Mouse (Mus musculus): ENCODE measurements around the gene Sdhc.
"Not testable (repeated sequence)": the region's sequence is repeated elsewhere in the genome, so short reads cannot be mapped to it uniquely, and the experiment has no call there.

Gene Sdhc

GRCm38 (mm10) chr1:171112986-171113385 is 37.4 kb downstream of the Sdhc start:
- no peak for DNase-seq (ENCODE audit: low spot score in 2 of 2)

DNA sequence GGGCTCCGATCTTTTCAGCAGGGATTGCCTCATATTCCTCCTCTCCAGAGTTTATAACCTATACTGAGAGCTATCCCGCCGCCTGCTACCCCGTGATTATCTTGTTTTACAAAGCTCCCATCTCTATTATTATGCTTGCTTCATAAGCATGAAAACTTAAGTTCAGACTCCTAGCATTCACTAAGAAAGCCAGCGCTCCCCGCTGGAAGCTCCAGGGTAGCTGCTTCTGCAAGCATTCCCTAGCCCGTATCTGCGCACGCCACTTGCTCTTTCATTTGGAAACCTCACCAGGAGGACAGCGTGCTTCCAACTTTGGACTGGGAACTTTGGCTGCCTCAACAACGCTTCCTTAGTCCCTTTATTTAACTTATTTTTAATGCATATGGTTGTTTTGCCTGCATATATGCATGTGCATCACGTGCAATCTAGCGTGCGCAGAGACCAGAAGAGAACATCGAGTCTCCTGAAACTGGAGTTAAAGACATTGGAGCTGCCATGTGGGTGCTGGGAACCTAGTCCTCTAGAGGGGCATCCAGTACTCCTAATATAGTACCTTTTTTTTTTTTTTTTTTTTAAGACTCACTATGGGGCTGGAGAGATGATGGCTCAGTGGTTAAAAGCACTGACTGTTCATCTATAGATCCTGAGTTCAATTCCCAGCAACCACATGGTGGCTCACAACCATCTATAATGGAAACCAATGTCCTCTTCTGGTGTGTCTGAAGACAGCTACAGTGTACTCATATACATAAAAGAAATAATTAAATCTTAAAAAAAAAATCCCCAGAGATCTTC is 38.4 kb downstream of the Sdhc start:
- DNase-seq (ENCODE audit: low spot score in 2 of 2): peak in 1 of 2 experiments; percentile 17

DNA sequence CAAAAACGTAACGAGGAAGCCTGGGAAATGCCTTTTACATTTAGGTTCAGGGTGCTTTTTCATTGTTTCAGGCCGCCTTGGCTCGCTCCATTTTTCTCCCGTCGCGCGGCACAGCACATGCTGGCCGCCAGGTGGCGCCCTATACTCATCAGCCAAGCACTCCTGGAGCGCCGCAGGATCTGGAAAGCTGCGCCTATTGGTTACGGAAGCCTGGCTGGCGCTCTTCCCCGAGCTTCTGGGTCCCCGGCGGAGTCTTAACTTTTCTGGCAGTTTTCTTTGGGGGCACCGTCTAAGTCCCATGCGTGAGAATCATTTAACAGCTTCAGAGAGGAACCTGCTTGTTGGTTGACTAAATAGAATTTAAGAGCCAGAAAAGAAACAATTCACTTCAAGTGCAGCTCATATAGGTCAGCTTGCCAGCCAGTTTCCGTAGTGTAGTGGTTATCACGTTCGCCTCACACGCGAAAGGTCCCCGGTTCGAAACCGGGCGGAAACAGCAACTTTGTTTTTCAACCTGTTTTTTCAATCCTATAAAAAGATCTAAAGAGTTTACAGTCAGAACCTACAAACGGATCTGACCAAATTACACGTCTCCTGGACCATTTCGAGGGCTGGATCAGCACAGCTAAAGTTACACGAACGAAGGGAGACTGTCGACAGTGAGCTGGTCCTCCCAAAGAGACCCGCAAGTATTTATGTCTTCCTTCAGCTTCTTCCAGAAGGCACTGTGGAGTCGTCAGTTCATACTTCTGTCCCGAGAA is 39.2 kb downstream of the Sdhc start:
- DNase-seq (ENCODE audit: low spot score in 2 of 2): peak; percentile 81 to 86

- peak in 1 of 2 experiments; percentile 6 for DNase-seq (ENCODE audit: low spot score in 2 of 2)
Measured at GRCm38 (mm10) chr1:171110659-171111019, 39.8 kb downstream of the Sdhc start.

- DNase-seq (ENCODE audit: low spot score in 2 of 2): no peak
Measured at GRCm38 (mm10) chr1:171109620-171110019, 40.8 kb downstream of the Sdhc start.

DNA sequence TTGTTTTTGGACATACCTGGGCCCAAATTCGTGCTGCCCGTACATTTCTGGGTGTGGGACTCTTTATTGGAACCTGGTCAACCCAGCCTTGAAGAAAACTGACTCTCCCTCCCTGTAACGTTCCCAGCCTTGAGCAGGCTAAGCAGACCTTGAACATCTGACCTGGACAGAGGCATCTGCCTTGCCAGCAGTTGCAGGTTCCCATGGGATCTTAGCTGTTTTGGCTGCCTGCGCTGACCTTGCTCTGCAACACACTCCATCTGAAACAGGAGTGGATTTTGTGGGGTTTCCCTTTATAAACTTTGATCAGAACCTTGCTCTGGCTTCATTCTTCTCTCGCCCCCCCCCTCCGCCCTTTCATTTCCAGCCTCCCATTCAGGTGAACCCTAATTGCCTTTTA is 45.2 kb downstream of the Sdhc start:
- no peak for DNase-seq (ENCODE audit: low spot score in 2 of 2)

DNA sequence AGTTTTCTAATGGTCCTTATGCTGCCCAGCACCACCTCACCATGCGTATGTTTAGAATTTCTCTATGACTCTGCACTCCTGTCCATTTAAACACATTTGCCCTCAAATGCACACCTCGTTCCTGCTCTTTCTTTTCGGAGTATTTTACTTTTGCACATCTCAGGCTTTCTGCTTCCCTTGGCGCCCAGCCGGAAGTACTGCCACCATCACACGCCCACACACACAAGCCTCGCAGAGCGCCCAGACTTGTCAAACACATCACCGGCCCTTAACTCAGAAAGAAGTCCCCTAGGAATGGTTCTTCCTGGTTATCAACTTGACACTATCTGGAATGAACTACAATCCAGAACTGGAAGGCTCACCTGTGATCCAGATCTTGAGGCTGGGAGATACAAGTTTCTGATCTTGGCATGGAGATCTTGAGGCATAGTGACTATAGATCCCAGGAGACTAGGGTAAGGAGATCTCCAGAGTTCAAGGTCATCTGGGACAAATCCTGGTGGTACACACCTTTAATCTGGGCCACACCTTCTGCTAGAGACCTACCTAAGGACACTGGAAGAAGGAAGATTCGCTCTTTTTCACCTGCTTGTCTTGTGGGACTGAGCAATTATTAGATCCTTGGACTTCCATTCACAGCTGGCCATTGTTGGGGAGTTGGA is 47.1 kb downstream of the Sdhc start:
- no peak for DNase-seq (ENCODE audit: low spot score in 2 of 2)

- DNase-seq (ENCODE audit: low spot score in 2 of 2): peak; percentile 68 to 73
Measured at GRCm38 (mm10) chr1:171102547-171103177, 47.7 kb downstream of the Sdhc start.

DNA sequence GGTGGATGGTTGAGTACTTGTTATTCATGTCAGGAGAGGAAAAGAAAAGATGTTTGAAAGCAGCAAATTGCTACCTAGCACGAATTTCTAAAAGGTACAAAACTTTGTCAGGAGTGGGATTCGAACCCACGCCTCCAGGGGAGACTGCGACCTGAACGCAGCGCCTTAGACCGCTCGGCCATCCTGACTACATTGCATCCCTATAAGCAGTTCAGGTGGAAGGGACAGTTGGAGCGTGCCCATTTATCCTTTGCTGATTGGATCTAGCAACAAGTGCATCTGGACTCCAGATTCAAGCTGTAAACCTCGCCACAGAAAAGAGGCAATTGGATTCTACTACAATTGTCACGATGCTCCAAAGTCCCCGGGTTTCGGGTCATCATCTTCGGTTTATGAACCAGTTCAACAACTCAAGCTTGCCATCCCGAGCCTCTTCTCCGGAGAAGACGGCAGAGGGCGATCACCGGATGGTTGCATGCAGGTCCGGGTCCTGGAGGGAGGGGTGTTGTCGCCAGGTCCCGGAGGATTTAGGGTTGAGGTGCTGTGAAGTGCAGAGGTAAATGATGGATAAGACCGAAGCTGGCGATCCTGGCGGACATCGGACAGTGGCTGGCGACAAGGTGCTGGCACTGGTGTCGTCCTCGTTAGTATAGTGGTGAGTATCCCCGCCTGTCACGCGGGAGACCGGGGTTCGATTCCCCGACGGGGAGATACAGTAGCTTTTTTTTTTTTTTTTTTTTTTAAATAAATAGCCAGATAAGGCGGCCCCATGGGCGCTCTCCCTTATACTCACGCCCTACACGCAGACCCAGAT is 48.5 kb downstream of the Sdhc start:
- DNase-seq (ENCODE audit: low spot score in 2 of 2): peak; percentile 70 to 76

GRCm38 (mm10) chr1:171101033-171101432 is 49.4 kb downstream of the Sdhc start:
- DNase-seq (ENCODE audit: low spot score in 2 of 2): no peak

- no peak for DNase-seq (ENCODE audit: low spot score in 2 of 2)
Measured at GRCm38 (mm10) chr1:171097612-171098011, 52.8 kb downstream of the Sdhc start.

GRCm38 (mm10) chr1:171097136-171097535 is 53.3 kb downstream of the Sdhc start:
- no peak for DNase-seq (ENCODE audit: low spot score in 2 of 2)

GRCm38 (mm10) chr1:171096110-171096964 is 54.1 kb downstream of the Sdhc start:
- DNase-seq (ENCODE audit: low spot score in 2 of 2): no peak

GRCm38 (mm10) chr1:171094424-171094823 is 56.0 kb downstream of the Sdhc start:
- DNase-seq (ENCODE audit: low spot score in 2 of 2): no peak

GRCm38 (mm10) chr1:171090761-171091160 is 59.6 kb downstream of the Sdhc start:
- no peak for DNase-seq (ENCODE audit: low spot score in 2 of 2)

DNA sequence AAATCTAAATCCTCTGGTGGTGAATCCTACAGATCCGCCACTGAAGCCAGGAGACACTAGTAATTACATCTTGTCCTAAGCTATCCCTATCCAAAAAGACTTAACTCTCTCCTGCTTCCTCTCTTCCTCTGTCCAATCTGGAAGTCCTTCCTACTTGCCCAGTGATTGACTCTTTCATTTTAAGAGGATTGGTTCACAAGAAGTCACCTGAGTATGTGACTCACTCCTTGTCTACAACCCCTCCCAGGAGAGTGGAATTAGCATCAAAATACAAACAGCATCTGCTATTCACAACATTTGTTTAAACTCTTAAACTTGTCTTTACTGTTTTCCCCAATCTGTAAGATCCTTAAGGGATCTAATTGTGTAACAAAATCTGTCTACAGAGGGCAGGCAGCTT is 60.5 kb downstream of the Sdhc start:
- DNase-seq (ENCODE audit: low spot score in 2 of 2): no peak

DNA sequence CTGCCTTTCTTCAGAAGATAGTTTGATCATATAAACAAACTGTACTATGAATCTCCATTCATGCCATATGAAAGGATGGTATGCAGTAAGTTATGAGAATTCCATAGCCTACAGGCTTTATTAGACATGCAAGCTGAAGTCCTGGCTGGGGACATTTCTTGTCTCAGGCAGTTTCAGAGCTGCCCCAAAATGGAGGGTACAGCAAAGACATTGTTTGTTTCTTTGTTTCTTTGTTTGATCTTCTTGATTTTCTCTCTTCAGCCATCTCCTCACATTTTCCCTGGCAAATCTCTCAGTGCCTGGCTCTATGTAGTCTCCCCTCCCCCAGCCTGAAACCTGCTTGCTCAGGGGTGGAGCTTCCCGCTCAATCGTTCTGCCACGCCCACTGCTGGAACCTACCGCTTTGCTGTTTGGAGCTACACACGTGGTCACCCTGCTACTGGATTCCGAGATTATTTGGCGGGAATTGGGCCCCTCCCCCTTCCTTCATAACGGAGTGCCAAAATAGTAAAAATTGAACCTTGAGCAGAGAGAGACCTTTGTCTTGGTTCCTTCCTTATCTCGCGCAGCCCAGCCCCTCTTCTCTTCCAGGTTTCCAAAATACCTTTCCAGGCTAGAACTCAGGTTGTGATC is 62.0 kb downstream of the Sdhc start:
- not testable (repeated sequence) for DNase-seq (ENCODE audit: low spot score in 2 of 2)

GRCm38 (mm10) chr1:171085718-171086117 is 64.7 kb downstream of the Sdhc start:
- DNase-seq (ENCODE audit: low spot score in 2 of 2): no peak

- not testable (repeated sequence) for DNase-seq (ENCODE audit: low spot score in 2 of 2)
Measured at GRCm38 (mm10) chr1:171081512-171082231, 68.7 kb downstream of the Sdhc start.

Data from spleen, postnatal 14 days (tissue).